Mouse (Mus musculus): ENCODE data around the gene Dlg4. TPM values are rescaled to one million over a fixed set of nuclear protein-coding genes. Genes with fewer than 3 reads are reported as not detected.
A peak's percentile ranks its signal among the peaks of the same experiment; 100 is the strongest.

Gene Dlg4
- polyA plus RNA-seq, 1 experiment from 2014 or later: 14.4 TPM

DNA sequence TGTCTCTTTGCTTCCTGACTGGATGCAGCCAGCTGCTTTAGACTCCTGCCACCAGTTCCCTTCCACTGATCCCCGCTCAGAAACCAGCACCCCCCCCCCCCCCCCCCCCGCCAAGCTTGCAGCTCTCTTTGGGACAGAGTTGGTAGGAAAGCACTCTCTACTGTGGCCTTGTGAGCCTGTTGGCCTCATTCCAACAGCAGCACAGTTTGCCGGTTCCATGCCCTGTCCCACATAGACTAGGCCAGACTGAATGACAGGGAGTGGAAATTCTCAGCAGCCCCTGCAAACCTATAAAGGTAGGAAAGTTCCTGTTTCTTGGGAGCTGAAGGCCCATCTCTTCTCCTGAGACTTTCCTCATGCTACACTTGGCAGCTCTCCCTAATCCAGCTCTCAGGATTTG, 60.7 kb downstream of the Dlg4 start:
- Histone ChIP-seq H3K9me3 (replicated peaks) (no peaks in the 10 kb centered on the region), H3K27me3 (no peaks in the 10 kb centered on the region), H3K27ac (replicated peaks) (no peak overlapping the region), H3K9ac (no peak overlapping the region), H3K4me1 (no peaks in the 10 kb centered on the region), H3K4me2 (replicated peaks) (no peak overlapping the region), H3K36me3 (no peaks in the 10 kb centered on the region), H3K4me3 (replicated peaks) (no peak overlapping the region)
- ATAC-seq (ENCODE audit: insufficient number of reproducible peaks, low FRiP score, low TSS enrichment, low read depth): no peak
- WGBS: 39% methylated on average over 3 of the region's 3 CpGs

DNA sequence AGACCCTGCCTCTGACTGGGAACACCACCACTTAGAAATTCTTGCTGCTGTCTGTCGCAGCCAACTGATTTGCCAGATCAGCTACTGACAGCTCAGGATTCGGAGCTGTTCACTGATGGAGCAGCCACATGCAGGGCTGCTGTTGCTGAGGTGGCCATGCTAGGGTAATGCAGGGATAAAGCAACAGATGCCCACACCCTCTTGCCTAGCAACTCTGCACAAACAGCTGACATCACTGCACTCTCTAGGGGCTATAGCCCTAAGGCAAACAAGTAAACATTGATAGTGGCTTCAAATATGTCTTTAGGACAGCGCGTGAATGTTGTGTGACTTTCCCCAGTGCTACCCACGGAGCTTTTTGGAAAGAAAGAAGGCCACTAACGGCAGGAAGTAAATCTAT, 62.4 kb downstream of the Dlg4 start:
- no peak for ATAC-seq (ENCODE audit: insufficient number of reproducible peaks, low FRiP score, low TSS enrichment, low read depth)
- Histone ChIP-seq H3K9ac (no peak overlapping the region), H3K9me3 (replicated peaks) (no peaks in the 10 kb centered on the region), H3K27ac (replicated peaks) (no peak overlapping the region), H3K4me3 (replicated peaks) (no peak overlapping the region), H3K4me2 (replicated peaks) (no peak overlapping the region), H3K4me1 (no peaks in the 10 kb centered on the region), H3K27me3 (no peaks in the 10 kb centered on the region), H3K36me3 (no peaks in the 10 kb centered on the region)
- WGBS: 61% methylated on average over 6 of the region's 6 CpGs

DNA sequence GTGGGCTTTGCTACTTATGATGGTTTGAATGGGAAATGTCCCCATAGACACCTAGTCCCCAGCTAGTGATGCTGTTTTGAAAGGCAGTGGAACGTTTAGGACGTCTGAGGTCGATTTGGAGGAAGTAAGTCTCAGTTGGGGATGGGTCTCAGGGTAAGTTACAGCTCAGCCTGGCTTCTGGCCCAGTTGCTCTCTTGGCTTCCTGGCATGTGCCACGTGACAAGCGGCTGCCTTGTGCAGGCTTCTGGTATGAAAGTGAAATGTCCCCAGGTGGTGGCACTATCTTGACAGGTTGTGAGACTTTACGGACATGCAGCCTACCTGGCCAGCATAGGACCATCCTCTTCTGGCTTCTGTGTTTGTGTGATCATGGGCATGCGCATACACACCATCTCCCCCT, 63.2 kb downstream of the Dlg4 start:
- Histone ChIP-seq H3K9ac (no peak overlapping the region), H3K27me3 (no peaks in the 10 kb centered on the region), H3K27ac (replicated peaks) (no peak overlapping the region), H3K4me3 (replicated peaks) (no peak overlapping the region), H3K4me2 (replicated peaks) (no peak overlapping the region), H3K36me3 (no peaks in the 10 kb centered on the region), H3K9me3 (replicated peaks) (no peaks in the 10 kb centered on the region), H3K4me1 (no peaks in the 10 kb centered on the region)
- WGBS: 72% methylated on average over 7 of the region's 7 CpGs
- no peak for ATAC-seq (ENCODE audit: insufficient number of reproducible peaks, low FRiP score, low TSS enrichment, low read depth)

DNA sequence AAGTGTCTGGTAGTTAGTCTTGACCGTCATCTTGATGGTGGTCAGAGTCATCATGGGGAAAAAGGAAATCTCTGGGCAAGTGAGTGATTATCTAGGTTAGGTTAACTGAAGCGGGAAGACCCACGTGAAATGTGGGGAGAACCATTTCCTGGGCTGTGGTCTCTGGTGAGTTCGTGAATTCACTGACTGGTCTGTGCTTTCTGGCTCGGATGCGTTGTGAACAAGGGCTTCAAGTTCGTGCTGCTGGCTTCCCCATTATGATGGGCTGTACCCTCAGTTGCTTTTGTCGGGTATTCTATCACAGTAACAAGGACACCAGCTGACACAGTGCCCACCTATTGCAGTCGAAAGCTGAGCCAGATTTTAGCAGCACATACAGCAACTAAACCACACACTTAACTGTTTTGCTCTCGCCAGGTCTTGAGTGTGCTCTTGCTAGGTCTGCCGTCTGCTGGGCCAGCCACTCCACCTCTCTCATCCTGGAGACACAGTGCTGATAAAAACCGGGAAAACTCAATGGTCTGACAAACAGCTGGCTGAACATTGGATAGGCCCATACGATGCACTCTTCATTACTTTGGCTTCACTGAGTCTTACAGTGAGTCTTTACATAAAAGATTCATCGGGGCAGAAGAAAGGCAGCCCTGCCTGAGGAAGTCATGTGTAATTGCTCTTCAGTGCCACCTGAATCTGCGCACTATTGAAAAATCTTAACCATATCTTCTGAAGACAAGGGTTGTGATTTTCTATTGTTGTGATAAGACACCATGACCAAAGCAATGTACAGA, 64.3 kb downstream of the Dlg4 start:
- Histone ChIP-seq H3K36me3 (no peaks in the 10 kb centered on the region), H3K9ac (no peak overlapping the region), H3K4me1 (no peaks in the 10 kb centered on the region), H3K27ac (replicated peaks) (no peak overlapping the region), H3K9me3 (replicated peaks) (no peaks in the 10 kb centered on the region), H3K4me3 (replicated peaks) (no peak overlapping the region), H3K27me3 (no peaks in the 10 kb centered on the region), H3K4me2 (replicated peaks) (no peak overlapping the region)
- 82% methylated on average over 15 of the region's 15 CpGs for WGBS
- ATAC-seq (ENCODE audit: insufficient number of reproducible peaks, low FRiP score, low TSS enrichment, low read depth): no peak

DNA sequence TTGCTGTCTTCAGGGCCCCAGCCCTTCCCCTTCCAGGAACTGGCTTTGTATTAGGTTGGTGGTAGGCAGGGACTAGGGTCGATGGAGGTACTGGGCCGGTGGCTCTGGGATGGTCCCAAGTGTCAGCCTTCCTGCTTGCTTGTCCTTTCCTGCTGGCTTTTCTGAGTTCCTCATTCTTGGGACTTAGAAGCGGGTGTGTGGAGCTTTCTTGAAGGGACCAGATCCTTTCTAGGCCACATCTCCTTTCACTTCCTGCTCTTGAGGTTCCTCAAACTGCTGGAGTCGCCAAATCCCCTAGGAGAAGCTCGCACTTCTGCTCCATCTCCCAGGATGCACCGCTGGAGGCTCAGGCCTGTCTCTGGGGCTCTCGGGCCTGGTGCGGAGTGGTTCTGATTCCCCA, 67.8 kb downstream of the Dlg4 start:
- H3K27ac ChIP-seq (replicated peaks): no peak overlapping the region
- 74% methylated on average over 8 of the region's 8 CpGs for WGBS
- no peak overlapping the region for H3K4me2 ChIP-seq (replicated peaks)
- no peaks in the 10 kb centered on the region for H3K4me1 ChIP-seq
- ATAC-seq (ENCODE audit: insufficient number of reproducible peaks, low FRiP score, low TSS enrichment, low read depth): no peak
- H3K9ac ChIP-seq: no peak overlapping the region
- no peaks in the 10 kb centered on the region for H3K36me3 ChIP-seq
- H3K27me3 ChIP-seq: no peaks in the 10 kb centered on the region
- no peak overlapping the region for H3K4me3 ChIP-seq (replicated peaks)
- H3K9me3 ChIP-seq (replicated peaks): no peaks in the 10 kb centered on the region

DNA sequence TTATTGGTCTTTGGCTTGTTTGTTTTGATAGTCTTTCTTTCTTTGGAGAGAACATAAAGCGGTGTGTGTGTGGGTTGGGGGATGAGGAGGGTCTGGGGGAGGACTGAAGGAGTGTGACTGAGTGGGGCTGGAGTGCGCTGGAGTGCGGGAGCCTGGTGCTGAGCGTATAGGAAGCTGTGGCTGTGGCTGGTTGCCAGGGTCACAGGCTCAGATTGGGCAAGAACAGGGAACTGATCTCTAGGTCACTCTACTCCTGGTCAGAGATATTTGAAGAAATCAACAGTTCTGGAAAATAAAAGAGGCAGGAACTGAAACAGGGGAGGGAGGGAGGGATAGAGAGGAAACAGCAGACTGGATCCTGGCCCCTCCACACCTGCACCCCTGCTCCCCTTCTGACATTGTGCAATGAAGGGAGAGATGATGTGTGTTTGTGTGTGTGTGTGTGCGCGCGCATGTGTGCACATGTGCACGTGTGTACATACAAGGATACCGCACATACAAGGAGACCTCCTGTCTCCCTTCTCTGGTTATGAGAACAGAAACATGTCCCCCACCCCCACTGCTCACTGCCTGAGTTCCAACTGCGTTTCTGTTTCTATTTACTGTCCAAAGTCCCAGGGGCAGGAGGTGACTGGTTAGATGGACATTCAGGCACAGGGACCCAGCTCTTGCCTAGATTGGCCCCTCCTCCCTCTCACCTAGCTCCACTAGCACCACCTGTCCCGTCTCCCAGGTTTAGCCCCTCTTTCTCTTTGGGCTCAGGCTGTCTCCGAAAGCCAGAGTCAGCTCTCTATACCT, 75.4 kb downstream of the Dlg4 start, which contains the start of gene Asgr2:
TSS of gene Asgr2 (plus strand) at position 659 of the 798 bp plus-strand sequence.
- ATAC-seq (ENCODE audit: insufficient number of reproducible peaks, low FRiP score, low TSS enrichment, low read depth): no peak

More for the DNA sequence above, 75.4 kb downstream of the Dlg4 start, which contains the start of gene Asgr2:
- H3K9me3 ChIP-seq (replicated peaks): no peaks in the 10 kb centered on the region
- no peak within 1 kb of the TSS for H3K4me3 ChIP-seq (replicated peaks)
- no peaks in the 10 kb centered on the region for H3K4me1 ChIP-seq
- H3K9ac ChIP-seq: no peak within 1 kb of the TSS
- H3K4me2 ChIP-seq (replicated peaks): no peak within 1 kb of the TSS
- no peaks in the 10 kb centered on the region for H3K36me3 ChIP-seq
- no peaks in the 10 kb centered on the region for H3K27me3 ChIP-seq
- no peak within 1 kb of the TSS for H3K27ac ChIP-seq (replicated peaks)
- 71% methylated on average over 12 of the region's 12 CpGs for WGBS

MicroRNAs within 50 kb of the gene (microRNA counts, 519-probe panel; counts per million panel counts)
- not detected for microRNA mmu-miR-324-3p
- microRNA mmu-miR-324-5p: 2,799 counts per million, percentile 66 among the panel's probes with 10 or more counts

Small RNA genes lying within 50 kb of the gene (microRNA-seq; reads per million reads assigned to microRNA genes)
- gene Gm44349 (ENCODE audit: borderline number of aligned reads) (not detected), gene Mir324 (ENCODE audit: borderline number of aligned reads) (2,340 reads per million, percentile 84 among the genes with 10 or more reads in this experiment)

Other genes with a start within 250 kb of the Dlg4 start
- gene Chrnb1, start 221.0 kb upstream of the Dlg4 start, polyA plus RNA-seq (2015; fragmentation: Nextera tagmentation; extraction: Ambion mirVana): 29.3 and 38.6 TPM in 2 replicates
- gene Fgf11, start 215.1 kb upstream of the Dlg4 start, polyA plus RNA-seq (2015; fragmentation: Nextera tagmentation; extraction: Ambion mirVana): 4.1 and 4.4 TPM in 2 replicates
- 7.5 and 10.0 TPM in 2 replicates for gene Tmem102, start 211.3 kb upstream of the Dlg4 start, polyA plus RNA-seq (2015; fragmentation: Nextera tagmentation; extraction: Ambion mirVana)
- gene Gm39566, start 201.6 kb upstream of the Dlg4 start, polyA plus RNA-seq (2015; fragmentation: Nextera tagmentation; extraction: Ambion mirVana): not detected in 2 replicates
- gene Spem2, start 198.5 kb upstream of the Dlg4 start, polyA plus RNA-seq (2015; fragmentation: Nextera tagmentation; extraction: Ambion mirVana): not detected in 2 replicates
- 0.16 and 0.38 TPM in 2 replicates for gene Spem1, start 194.8 kb upstream of the Dlg4 start, polyA plus RNA-seq (2015; fragmentation: Nextera tagmentation; extraction: Ambion mirVana)
- gene Nlgn2, start 179.2 kb upstream of the Dlg4 start, polyA plus RNA-seq (2015; fragmentation: Nextera tagmentation; extraction: Ambion mirVana): 10.6 and 11.6 TPM in 2 replicates
- gene Tmem256, start 178.4 kb upstream of the Dlg4 start, polyA plus RNA-seq (2015; fragmentation: Nextera tagmentation; extraction: Ambion mirVana): 388 and 399 TPM in 2 replicates
- gene Plscr3, start 170.6 kb upstream of the Dlg4 start, polyA plus RNA-seq (2015; fragmentation: Nextera tagmentation; extraction: Ambion mirVana): 126 and 148 TPM in 2 replicates
- gene Tnk1, start 158.2 kb upstream of the Dlg4 start, polyA plus RNA-seq (2015; fragmentation: Nextera tagmentation; extraction: Ambion mirVana): 6.9 TPM in 2 replicates
- gene Tmem95, start 138.9 kb upstream of the Dlg4 start, polyA plus RNA-seq (2015; fragmentation: Nextera tagmentation; extraction: Ambion mirVana): 0.35 and 0.47 TPM in 2 replicates
- 13.8 and 18.1 TPM in 2 replicates for gene Kctd11, start 135.5 kb upstream of the Dlg4 start, polyA plus RNA-seq (2015; fragmentation: Nextera tagmentation; extraction: Ambion mirVana)
- 1.8 and 2.3 TPM in 2 replicates for gene Acap1, start 121.4 kb upstream of the Dlg4 start, polyA plus RNA-seq (2015; fragmentation: Nextera tagmentation; extraction: Ambion mirVana)
- 8.7 and 9.4 TPM in 2 replicates for gene 2810408A11Rik, start 116.0 kb upstream of the Dlg4 start, polyA plus RNA-seq (2015; fragmentation: Nextera tagmentation; extraction: Ambion mirVana)
- gene Neurl4, start 115.9 kb upstream of the Dlg4 start, polyA plus RNA-seq (2015; fragmentation: Nextera tagmentation; extraction: Ambion mirVana): 7.8 and 8.5 TPM in 2 replicates
- gene Gps2, start 103.1 kb upstream of the Dlg4 start, polyA plus RNA-seq (2015; fragmentation: Nextera tagmentation; extraction: Ambion mirVana): 84.5 and 85.1 TPM in 2 replicates
- 1,531 and 1,570 TPM in 2 replicates for gene Eif5a, start 95.0 kb upstream of the Dlg4 start, polyA plus RNA-seq (2015; fragmentation: Nextera tagmentation; extraction: Ambion mirVana)
- 2.7 and 6.2 TPM in 2 replicates for gene Ybx2, start 81.1 kb upstream of the Dlg4 start, polyA plus RNA-seq (2015; fragmentation: Nextera tagmentation; extraction: Ambion mirVana)
- 21.1 and 21.7 TPM in 2 replicates for gene Slc2a4, start 68.8 kb upstream of the Dlg4 start, polyA plus RNA-seq (2015; fragmentation: Nextera tagmentation; extraction: Ambion mirVana)
- gene Cldn7, start 52.2 kb upstream of the Dlg4 start, polyA plus RNA-seq (2015; fragmentation: Nextera tagmentation; extraction: Ambion mirVana): 37.5 and 57.4 TPM in 2 replicates
- 31.6 and 34.9 TPM in 2 replicates for gene Ctdnep1, start 35.8 kb upstream of the Dlg4 start, polyA plus RNA-seq (2015; fragmentation: Nextera tagmentation; extraction: Ambion mirVana)
- gene Elp5, start 34.4 kb upstream of the Dlg4 start, polyA plus RNA-seq (2015; fragmentation: Nextera tagmentation; extraction: Ambion mirVana): 112 and 113 TPM in 2 replicates
- gene Gabarap, start 25.8 kb upstream of the Dlg4 start, polyA plus RNA-seq (2015; fragmentation: Nextera tagmentation; extraction: Ambion mirVana): 543 and 559 TPM in 2 replicates
- 77.8 and 83.0 TPM in 2 replicates for gene Phf23, start 21.2 kb upstream of the Dlg4 start, polyA plus RNA-seq (2015; fragmentation: Nextera tagmentation; extraction: Ambion mirVana)
- 47.3 and 52.3 TPM in 2 replicates for gene Dvl2, start 16.3 kb upstream of the Dlg4 start, polyA plus RNA-seq (2015; fragmentation: Nextera tagmentation; extraction: Ambion mirVana)
- gene Acadvl, start 1.5 kb upstream of the Dlg4 start, polyA plus RNA-seq (2015; fragmentation: Nextera tagmentation; extraction: Ambion mirVana): 95.6 and 97.7 TPM in 2 replicates
- 0.24 and 0.27 TPM in 2 replicates for gene Asgr1, start 37.1 kb downstream of the Dlg4 start, polyA plus RNA-seq (2015; fragmentation: Nextera tagmentation; extraction: Ambion mirVana)
- gene Asgr2, start 75.7 kb downstream of the Dlg4 start, polyA plus RNA-seq (2015; fragmentation: Nextera tagmentation; extraction: Ambion mirVana): 0.12 and 0.26 TPM in 2 replicates
- 0.42 and 2.1 TPM in 2 replicates for gene Mgl2, start 113.4 kb downstream of the Dlg4 start, polyA plus RNA-seq (2015; fragmentation: Nextera tagmentation; extraction: Ambion mirVana)
- 1.5 and 2.6 TPM in 2 replicates for gene Clec10a, start 139.3 kb downstream of the Dlg4 start, polyA plus RNA-seq (2015; fragmentation: Nextera tagmentation; extraction: Ambion mirVana)
- 6.9 and 11.2 TPM in 2 replicates for gene Slc16a11, start 195.8 kb downstream of the Dlg4 start, polyA plus RNA-seq (2015; fragmentation: Nextera tagmentation; extraction: Ambion mirVana)
- gene Slc16a13, start 204.1 kb downstream of the Dlg4 start, polyA plus RNA-seq (2015; fragmentation: Nextera tagmentation; extraction: Ambion mirVana): 10.3 and 13.2 TPM in 2 replicates
- 11.9 and 12.4 TPM in 2 replicates for gene Bcl6b, start 212.9 kb downstream of the Dlg4 start, polyA plus RNA-seq (2015; fragmentation: Nextera tagmentation; extraction: Ambion mirVana)
- 157 and 177 TPM in 2 replicates for gene 0610010K14Rik, start 221.0 kb downstream of the Dlg4 start, polyA plus RNA-seq (2015; fragmentation: Nextera tagmentation; extraction: Ambion mirVana)
- 9.5 and 12.0 TPM in 2 replicates for gene Gm21988, start 222.9 kb downstream of the Dlg4 start, polyA plus RNA-seq (2015; fragmentation: Nextera tagmentation; extraction: Ambion mirVana)
- gene Rnasek, start 222.9 kb downstream of the Dlg4 start, polyA plus RNA-seq (2015; fragmentation: Nextera tagmentation; extraction: Ambion mirVana): 231 and 240 TPM in 2 replicates
- gene Alox12, start 238.4 kb downstream of the Dlg4 start, polyA plus RNA-seq (2015; fragmentation: Nextera tagmentation; extraction: Ambion mirVana): 15.4 and 17.6 TPM in 2 replicates